Mouse (Mus musculus): ENCODE data around the gene Hpd. TPM values are rescaled to one million over a fixed set of nuclear protein-coding genes. Genes with fewer than 3 reads are reported as not detected.

Gene Hpd
- total RNA-seq, 1 experiment from 2014 or later = not detected

Other genes starting within 250 kb of the Hpd start
- 60.6 and 72.8 TPM in 2 replicates for gene Kdm2b, start 192.9 kb downstream of the Hpd start, total RNA-seq (2017)
- gene Orai1, start 167.7 kb downstream of the Hpd start, total RNA-seq (2017) = 10.6 and 13.0 TPM in 2 replicates
- gene Morn3, start 135.7 kb downstream of the Hpd start, total RNA-seq (2017) = not detected in 2 replicates
- gene Tmem120b, start 114.3 kb downstream of the Hpd start, total RNA-seq (2017) = 4.8 and 4.9 TPM in 2 replicates
- 3.4 TPM in 2 replicates for gene Rhof, start 50.0 kb downstream of the Hpd start, total RNA-seq (2017)
- gene Setd1b, start 40.5 kb downstream of the Hpd start, total RNA-seq (2017) = 6.3 and 7.7 TPM in 2 replicates
- gene Psmd9, start 13.3 kb downstream of the Hpd start, total RNA-seq (2017) = 27.1 and 44.4 TPM in 2 replicates
- gene Wdr66, start 69.4 kb upstream of the Hpd start, total RNA-seq (2017) = not detected in 2 replicates
- 18.9 and 19.4 TPM in 2 replicates for gene Bcl7a, start 161.1 kb upstream of the Hpd start, total RNA-seq (2017)
- gene Mlxip, start 212.1 kb upstream of the Hpd start, total RNA-seq (2017) = 9.1 and 13.9 TPM in 2 replicates